Mouse (Mus musculus): ENCODE results near the gene Gkn1.
A peak's percentile ranks its signal among the peaks of the same experiment; 100 is the strongest.

Gkn1 gene

DNA sequence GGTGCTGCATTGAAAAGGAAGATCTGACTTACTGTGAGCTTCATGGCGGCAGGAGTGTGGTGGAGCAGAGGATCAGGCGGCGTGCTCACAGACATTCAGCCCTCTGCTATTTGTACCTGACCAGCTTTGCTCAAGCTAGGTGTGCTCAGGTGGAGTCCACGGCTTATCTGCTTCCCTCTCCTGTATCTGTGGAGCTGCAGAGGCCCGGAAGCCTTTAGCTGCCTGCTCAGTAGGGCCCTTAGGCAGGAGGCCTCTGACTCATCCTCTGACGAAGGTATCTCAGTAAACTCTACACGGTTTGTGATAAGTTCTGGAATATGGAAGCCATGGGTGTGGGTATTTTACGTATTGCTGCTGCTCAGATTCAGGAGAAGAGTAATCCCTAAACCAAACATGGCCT lies at the start of gene Gkn1:
TSS of gene Gkn1 (minus strand) at position 114 of the 400 bp plus-strand sequence.
- DNase-seq (ENCODE audit: low read depth, low spot score), result no peak

DNA sequence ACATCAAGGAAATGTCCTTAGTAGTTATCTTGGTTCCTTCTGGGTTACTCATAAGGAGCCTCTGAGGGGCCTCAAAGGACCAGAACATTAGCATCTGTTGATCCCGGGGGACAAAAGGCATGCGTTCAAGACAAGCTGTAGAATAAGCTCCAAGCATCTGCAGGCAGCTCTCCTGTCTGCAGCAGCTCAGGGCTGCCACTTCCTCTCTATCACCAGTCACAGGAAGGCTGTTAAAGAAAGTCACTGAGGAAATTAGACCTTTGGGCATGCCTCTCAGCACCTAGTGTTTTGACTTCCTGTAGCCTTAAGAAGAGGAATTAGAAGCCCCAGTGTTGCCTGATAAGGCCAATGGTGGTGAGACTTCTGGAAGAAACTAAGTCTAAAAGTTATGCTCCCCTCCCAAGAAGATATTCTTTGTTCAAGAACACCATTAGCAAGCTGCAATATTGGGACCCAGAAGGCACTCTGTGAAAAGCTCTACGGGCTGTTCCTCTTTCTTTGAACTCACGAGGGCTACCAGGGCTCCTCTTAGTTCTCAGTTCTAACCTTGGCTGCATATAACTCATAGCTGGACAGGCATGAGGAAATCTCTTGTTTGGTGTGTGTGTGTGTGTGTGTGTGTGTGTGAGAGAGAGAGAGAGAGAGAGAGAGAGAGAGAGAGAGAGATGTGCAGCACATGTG lies 49.3 kb upstream of the Gkn1 start:
- DNase-seq (ENCODE audit: low read depth, low spot score), result no peak

DNA sequence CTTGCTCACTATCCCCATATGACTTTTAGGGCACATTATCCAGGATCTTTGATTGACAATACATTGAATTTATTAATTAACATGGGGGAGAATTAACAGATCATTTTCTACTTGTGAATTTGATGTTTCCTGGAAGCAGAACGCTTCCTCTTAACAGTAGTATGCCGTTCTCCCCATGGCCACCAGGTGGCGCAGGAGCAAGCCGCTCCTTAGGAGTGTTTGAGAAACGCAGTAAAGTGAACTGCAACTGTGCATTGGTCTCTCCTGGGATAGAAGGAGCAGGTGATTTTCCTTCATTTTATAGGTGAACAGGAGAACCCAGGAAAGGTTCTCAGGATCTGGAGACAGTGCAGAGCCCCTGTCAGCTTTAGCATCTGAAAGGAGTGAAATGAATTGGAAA lies 48.4 kb upstream of the Gkn1 start:
- DNase-seq (ENCODE audit: low read depth, low spot score), result peak; percentile 47

DNA sequence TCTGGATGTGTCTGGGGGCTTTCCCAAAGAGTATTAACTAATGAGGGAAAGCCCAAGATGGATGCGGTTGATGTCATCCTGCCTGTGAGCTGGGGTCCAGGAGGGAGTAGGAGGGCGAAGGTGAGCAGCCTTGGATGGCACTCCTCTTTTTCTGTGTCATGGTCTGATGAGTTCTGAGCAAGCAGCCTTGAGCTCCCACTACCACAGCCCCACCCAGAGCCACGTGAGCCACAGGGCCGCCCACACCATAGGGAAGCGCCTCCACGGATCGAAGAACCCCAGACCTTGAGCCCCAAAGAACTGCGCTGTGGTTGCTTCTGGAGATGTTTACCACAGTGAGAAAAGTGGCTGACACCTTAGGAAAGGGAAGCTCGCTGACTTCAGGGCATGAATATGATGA lies 44.0 kb upstream of the Gkn1 start:
- no peak for DNase-seq (ENCODE audit: low read depth, low spot score)

DNA sequence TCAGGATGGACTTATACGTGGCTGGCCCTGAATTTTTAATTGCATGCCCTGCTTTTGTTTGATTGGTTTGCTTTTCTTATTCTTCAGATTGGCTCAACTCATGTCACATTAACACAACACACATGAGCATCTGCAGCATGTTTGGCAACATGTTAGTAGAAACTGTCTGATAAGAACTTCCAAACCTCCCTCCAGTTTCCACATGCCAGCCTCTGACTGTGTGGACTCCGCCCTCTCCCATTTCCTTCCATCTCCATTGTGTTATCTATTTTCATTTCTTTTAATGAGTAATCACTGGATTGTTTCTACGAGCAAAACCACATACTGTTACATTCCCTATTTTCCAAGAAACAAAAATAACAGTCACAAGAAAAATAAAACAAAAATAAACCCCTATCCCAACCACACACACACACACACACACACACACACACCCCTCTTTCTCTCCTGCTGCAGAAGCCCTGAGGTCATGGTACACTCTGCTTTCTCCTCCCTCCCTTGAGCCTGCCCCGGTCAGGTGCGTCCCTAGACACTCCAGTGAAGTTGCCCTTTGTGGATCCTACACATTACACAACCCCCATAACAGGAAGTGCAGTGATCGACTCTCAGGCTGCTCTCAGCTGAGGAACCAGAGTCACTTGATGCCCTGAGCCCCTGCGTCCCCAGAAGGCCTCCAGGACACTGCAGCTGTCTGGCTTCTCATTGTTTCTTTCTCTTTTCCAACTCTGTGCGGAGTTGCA lies 42.9 kb upstream of the Gkn1 start:
- DNase-seq (ENCODE audit: low read depth, low spot score), result no peak

DNA sequence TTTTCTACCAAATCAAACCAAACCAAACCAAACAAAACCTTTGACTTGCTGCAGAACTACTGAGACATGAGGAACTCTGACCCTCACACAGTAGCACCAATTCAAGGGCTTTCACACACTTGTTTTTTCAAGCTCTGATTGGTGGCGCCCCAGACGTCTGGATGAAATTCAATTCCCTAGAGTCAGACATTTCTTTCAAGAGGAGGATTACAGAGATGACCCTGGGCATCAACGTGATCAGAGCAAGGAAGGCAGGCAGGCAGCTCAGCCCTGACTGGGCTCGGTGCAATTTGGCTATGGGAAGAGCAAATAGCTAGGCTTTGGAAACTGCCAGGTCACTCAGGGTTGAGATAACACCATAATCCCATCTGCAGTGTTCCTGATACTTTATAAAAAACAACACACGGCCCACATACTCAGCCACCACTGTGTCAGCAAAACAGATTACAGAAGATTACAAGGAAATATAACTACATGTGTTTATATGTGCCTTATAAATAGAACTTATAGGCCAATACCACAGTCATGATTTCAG lies 38.8 kb upstream of the Gkn1 start:
- no peak for DNase-seq (ENCODE audit: low read depth, low spot score)

DNA sequence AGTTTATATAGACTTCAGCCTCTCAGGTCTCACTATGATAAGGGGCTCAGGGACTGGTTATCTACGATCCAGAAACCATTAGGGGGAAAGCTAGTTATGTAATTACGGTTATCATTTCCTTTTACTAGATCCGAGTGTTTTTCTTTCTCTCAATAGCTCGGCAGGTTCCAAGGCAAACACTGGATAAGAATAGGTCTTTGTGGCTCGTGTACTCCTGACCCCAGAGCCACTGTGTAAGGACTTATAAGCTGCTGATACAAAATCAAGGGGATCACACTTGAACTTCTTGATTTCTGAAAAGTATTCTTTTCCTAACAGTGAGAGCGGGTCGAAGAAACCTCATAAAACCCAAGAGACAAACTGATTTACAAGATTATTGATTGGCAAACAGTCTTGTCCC lies 38.1 kb upstream of the Gkn1 start, which contains the start of gene Gkn3:
TSS of gene Gkn3 (minus strand) at position 59 of the 400 bp plus-strand sequence.
- DNase-seq (ENCODE audit: low read depth, low spot score), result no peak

DNA sequence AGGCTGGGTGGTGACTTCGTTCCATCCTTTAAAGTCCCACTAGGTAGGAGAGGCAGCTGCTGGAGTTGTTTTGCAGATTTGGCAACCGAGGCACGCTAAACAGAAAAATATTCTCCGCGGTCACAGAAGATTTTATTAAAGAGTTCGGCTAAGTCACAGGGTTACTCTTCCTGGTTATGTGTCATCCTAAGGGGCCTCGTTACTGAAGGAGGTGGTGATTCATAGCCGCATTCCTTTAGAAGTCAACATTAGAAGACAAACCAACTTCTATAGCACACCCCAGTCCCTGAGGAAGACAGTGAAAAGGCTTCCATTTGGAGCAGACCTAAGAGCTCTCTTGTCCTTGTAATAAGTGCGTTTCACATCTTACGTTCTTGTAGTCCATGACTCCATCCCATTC lies 35.9 kb upstream of the Gkn1 start:
- DNase-seq (ENCODE audit: low read depth, low spot score), result no peak

DNA sequence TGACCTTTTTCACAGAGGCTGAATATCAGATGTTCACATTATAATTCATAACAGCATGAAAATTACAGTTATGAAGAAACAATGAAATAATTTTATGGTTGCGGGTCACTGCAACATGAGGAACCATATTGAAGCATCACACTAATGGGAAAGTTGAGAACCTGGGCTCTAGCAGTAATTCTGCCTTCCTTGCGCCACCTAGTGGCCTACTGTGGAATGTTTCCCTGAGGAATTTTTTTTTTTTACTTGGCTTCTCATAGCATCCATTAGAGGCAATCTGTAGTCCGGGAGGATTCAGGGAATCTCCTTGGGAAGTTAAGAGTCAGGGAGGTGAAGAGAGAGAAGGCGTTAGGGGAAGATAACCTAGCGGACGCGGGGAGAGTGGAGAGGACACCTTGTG lies 35.5 kb upstream of the Gkn1 start:
- DNase-seq (ENCODE audit: low read depth, low spot score), result peak; percentile 49

DNA sequence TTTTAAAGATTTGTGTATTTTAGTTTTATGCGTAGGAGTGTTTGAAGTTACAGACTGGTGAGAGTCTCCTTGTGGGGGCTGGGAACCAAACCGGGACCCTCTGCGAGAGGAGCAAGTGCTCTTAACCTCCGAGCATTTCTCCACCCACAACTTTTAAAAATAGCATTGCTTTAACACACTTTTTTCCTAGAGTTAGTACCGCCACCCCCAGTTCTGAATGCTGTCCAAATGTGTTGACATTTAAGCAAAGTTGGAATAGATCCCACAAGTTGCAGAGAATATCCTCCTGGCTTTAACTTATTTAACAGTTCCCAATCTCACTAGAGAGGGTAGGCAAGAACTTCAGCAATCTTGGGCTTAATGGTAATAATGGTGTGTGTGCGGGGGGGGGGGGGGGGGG lies 34.0 kb upstream of the Gkn1 start:
- DNase-seq (ENCODE audit: low read depth, low spot score), result no peak

DNA sequence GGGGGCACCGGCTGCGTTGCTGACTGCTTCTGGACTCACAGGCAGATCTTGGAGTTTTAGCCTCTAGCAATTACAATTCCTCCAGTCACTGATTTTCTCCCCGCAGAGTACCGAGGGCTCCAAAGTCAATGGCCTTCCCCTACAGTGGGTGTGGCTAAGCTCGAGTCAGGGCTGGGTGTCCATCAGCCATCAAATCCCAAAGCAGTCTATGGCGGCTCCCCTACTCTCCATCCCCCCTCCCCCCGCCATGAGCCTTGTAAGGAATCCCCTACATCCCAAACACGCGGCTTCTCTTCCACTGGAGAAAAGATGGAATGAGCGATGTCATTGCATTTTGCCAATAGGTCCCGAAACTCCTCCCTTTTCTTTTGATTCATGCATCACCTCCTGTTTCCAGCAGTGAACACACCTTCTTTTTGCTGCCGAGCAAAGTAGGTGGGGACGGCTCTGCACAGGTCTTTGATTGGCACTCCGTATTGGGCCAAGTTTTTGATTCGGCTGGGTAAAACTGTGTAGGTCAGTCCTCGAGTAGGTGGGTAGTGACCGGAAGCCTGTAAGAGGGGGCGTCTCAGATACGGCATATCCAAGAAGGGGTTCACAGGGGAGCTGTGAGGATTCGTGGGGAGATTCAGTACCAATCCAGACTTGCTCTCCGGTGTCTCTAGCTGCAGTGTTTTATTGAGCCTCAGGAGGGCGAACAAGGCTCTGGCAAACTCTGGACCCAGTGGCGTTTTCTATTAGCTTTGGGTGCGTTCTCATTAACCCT lies 33.4 kb upstream of the Gkn1 start:
- no peak for DNase-seq (ENCODE audit: low read depth, low spot score)

DNA sequence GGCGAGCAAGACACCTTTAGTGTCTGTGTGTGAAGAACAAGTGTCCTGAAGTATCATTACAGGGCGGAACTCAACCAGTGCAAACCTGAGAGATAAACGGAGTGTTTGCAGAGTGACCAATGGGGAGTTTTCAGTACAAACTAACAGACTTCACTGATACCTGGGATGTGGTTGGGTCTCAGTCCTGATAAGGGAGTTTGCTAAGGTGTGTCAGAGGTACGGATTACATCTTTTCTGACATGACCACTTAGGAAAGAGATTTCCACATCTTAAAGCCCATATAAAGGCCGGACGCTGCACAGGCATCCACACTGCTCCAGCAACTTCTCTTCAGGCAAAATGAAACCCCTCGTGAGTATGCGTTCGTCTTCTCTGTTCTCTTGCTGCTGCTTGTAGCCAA lies 22.3 kb upstream of the Gkn1 start, which contains the start of gene Gkn2:
TSS of gene Gkn2 (plus strand) at position 301 of the 400 bp plus-strand sequence.
- no peak for DNase-seq (ENCODE audit: low read depth, low spot score)

DNA sequence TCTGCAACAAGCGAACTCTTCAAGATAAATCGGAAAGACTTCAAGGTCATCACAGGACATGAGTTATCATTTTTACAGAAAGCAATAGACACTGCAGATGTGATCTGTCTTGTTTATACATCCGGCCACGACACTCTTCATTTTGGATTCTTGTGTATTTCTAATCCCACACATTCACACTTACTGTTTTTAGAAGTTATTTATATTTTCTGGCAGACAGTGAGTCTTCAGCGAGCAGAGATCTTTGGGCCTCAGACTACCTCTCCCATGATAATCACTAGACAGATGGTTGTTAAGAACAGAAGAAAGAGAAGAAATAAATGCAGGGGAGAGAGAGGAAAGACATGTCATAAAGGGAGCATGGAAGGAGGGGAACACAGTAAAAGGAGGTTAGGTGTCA lies 18.5 kb upstream of the Gkn1 start:
- no peak for DNase-seq (ENCODE audit: low read depth, low spot score)

DNA sequence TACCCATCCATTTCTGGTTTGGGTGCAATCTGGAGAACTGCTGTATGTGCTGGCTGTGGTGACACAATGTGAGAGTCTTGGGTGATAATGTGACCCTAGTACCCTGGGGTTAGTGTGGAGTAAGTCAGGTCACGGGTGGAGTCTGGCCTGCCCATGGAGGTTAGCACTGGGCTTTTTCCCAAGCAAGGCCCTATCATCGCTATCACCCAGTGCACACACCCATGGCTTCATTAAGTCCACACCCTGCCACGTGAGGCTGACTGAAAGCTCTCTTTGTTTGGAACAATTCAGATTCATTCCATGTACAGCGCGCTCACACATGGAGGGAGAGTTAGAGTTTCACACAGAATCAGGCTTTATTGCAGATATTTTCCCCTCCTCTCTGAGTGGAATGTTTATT lies 3.7 kb upstream of the Gkn1 start:
- DNase-seq (ENCODE audit: low read depth, low spot score), result no peak

DNA sequence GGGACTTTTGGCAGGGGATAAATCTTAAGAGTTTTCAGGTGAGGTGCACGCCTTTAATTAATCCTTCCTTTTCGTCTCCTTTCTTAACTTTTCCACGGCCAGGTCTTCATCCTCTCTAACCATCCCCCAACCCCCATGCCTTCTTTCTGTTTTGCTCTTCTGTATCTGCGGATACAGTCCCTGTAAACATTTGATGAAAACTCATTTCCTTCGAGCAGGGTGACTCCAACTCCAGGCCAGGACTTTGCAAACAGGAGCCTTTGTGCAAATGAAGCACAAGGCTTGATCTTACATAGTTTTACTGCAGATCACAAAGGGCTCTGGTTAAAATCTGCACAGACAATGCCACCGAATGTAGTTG lies 14.8 kb downstream of the Gkn1 start:
- DNase-seq (ENCODE audit: low read depth, low spot score), result no peak

DNA sequence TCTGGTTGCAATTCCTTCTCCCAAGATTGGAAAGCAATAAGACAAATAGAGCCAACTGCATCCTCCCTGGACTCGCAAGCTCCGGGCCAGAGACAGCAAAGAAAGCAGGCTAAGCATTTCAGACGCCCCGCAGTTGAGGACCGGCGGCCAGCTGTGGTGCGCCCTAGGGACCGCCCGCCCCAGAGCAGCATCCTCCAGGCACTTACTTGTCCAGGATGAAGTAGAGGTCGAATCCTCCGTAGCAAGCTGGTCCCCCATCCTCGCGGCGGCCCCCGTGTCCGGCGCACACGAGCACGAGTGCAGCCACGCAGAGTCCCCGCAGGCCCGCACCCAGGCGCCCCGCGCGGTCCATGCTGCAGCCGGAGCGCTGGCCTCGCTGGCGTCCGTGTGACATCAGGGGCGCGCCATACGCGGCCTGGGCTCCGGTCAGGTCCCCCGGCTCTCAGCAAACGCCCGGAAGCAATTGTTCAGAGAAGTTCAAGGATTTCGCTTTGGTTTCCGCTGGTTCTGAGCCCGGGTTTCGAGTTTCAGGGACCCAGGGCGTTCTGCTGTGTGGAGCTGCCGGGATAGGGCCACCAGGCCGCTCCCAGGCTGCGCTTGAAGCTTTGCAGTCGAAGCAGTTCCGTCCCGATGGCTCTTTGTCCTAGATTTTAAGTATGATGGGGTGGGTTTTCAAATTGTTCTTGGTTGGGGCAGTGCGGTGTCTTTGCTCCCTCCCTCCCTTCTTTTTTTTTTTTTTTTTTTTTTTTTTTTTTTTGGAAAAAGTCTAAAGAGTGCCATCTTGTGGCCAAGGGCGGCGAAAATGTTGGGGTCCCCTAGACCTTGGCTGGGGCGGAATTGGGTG lies 15.4 kb downstream of the Gkn1 start, which contains the start of gene Antxr1:
TSS of gene Antxr1 (minus strand) at position 731 of the 844 bp plus-strand sequence.
- no peak for DNase-seq (ENCODE audit: low read depth, low spot score)

DNA sequence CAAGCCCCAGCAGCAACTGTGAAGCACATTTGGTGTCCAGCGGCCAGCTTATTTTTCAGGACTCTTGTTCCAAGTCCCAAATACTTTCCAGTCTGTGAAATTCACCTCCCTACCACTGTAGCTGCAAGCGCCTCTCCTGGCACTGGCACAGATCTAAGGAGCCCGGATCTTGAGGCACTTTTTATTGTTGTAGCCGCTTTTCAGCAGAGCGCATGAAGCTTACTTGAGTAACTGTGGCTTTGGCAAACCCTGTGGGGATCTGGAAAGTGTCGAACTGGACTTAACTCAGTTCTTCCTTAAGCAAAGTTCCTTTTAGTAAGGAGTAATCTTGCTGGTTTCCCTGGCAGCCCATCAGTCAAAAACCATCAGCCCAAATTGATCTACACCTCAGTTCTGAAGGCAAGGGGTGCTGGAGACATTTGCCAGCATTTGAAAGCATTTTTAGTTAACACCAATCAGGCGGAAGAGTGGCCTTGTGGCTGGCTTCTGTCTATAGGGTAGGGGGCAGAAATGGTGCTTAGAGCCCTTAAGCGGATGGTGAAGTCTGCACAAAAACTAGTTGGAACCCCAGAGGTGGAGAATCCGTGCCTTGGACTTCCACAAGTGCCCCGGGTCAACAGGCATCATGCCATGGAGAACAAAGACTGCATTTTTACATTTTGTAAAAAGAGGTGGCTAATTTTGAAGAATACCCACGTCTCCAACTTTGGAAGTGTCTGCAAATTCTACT lies 16.2 kb downstream of the Gkn1 start:
- no peak for DNase-seq (ENCODE audit: low read depth, low spot score)

DNA sequence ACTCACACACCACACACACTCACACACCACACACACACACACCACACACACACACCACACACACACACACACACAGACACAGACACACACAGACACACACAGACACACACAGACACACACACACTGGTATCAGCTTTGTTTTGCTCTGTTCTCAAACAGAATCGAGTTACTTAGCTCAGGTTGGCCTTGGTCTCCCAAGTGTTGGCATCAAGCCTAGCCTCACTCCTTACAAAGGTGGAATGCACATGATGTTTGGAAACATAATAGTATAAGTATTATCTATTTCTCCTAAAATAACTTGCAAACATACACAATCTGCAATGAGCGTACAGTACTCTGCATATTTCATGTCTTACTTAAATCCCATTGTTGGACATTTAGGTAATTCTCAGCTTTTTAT lies 18.4 kb downstream of the Gkn1 start:
- DNase-seq (ENCODE audit: low read depth, low spot score), result no peak

DNA sequence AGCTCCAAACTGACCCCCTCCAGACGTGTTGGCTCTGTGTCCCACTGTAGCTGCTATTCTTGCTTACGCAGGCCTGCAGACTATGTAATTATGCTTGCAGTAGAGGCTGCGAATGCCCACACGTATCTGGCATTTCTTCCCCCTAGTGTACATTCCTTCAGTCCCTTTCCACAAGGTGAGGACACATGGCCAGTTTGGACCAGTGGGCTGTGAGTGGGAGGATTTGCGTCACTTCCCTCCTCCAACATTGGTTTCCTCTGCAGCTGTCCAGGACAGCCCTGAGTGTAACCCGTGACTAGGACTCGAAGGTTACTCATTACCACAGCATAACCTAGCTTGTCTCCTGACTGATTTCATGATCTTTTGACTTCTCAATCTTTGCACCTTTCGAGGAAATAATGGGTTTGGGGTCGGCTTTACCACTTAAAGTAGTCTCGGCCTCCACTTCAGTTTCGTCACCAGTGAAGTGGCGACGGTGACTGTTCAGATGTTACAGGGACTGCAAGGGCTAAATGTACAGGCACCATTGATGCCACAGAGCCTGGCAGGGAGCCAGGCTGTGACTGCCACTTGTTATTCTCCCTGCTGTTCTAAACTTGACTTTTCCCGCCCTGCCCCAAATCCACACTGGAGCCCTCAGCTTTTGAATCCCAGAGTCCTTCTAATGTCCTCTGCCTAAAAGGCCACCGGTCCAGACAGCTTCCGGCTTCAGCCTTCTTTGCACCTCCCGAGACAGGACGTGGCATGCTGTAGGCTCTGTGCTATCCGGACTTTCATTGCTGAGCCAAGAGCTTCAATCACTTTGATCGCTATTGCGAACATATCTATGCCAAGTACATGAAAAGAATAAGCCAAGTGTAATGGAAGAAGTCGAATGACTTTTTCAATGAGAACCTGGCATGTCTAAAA lies 22.2 kb downstream of the Gkn1 start:
- no peak for DNase-seq (ENCODE audit: low read depth, low spot score)

DNA sequence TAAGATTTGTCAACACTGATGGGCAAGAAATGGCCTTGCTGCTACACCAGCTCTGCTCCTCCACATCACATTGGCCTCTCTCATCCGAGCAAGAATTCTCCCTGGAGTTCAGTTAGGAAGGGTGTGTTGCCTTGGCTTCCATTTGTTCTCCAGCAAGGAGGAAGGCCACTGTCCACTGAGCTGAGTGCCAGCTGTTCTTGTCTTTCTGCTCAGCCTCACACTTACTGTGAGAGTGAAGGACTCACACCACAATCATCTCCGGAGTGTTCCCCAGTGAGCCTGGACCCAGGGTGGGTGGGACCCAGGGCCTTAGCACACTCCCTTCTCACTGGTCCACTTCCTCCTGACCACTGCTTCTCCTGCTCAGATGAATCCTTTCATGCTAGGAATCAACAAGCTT lies 23.8 kb downstream of the Gkn1 start:
- DNase-seq (ENCODE audit: low read depth, low spot score), result no peak

Data from c-Kit-negative CD71-positive TER-119-positive erythroid progenitor cells, embryonic 14.5 days (primary cell).